Mouse (Mus musculus): ENCODE results near the gene Abcg5. TPM values are rescaled to one million over a fixed set of nuclear protein-coding genes. Genes with fewer than 3 reads are reported as not detected.

Gene Abcg5
- polyA plus RNA-seq (2015; fragmentation: Nextera tagmentation; extraction: Ambion mirVana) = 1.9 and 2.2 TPM in 2 replicates

- H3K9ac ChIP-seq = no peak within 1 kb of the TSS
- no peak for ATAC-seq (replicated peaks)
- H3K36me3 ChIP-seq (replicated peaks) = no peaks in the 10 kb centered on the region
- 80% methylated on average over 18 of the region's 18 CpGs for WGBS
- no peaks in the 10 kb centered on the region for H3K4me1 ChIP-seq
- no peaks in the 10 kb centered on the region for H3K27me3 ChIP-seq (replicated peaks)
- H3K9me3 ChIP-seq = no peaks in the 10 kb centered on the region
- H3K27ac ChIP-seq = no peak within 1 kb of the TSS
- no peak within 1 kb of the TSS for H3K4me2 ChIP-seq
- no peak within 1 kb of the TSS for H3K4me3 ChIP-seq
Observed at GRCm38 (mm10) chr17:84682734-84683717, at the start of gene Abcg5. TSS of gene Abcg5 (minus strand) at chr17:84683011.

DNA sequence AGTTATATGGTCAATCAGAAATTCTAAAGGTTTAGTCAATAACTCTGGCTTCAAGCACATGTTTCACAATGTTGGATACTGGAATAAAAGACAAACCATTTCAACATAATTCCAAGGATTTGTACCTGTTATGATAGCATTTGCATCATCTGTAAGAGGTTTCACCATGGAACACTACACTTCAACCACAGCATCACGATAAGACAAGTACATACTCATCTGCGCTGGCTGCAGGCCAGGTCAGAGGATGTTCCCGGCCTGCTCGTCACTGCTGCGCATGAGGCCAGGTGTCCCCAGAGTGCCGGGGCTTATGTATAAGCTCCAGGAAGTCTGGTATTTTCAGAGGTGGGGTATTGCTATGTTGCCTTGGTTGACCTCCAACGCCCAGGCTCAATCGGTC, 49.8 kb upstream of the Abcg5 start:
- ATAC-seq (replicated peaks) = no peak
- Histone ChIP-seq H3K4me1 (no peaks in the 10 kb centered on the region), H3K4me2 (no peak overlapping the region), H3K4me3 (no peak overlapping the region), H3K36me3 (replicated peaks) (peaks cover 5% of the 10 kb centered on the region; the same call in 1 of the 2 replicates), H3K27ac (no peak overlapping the region), H3K9me3 (no peaks in the 10 kb centered on the region), H3K27me3 (replicated peaks) (no peaks in the 10 kb centered on the region), H3K9ac (no peak overlapping the region)
- 95% methylated on average over 8 of the region's 8 CpGs for WGBS

- H3K4me1 ChIP-seq = no peaks in the 10 kb centered on the region
- H3K4me3 ChIP-seq = no peak overlapping the region
- H3K9ac ChIP-seq = no peak overlapping the region
- 92% methylated on average over 12 of the region's 12 CpGs for WGBS
- peaks cover 5% of the 10 kb centered on the region; the same call in 1 of the 2 replicates for H3K36me3 ChIP-seq (replicated peaks)
- H3K27ac ChIP-seq = no peak overlapping the region
- ATAC-seq (replicated peaks) = no peak
- H3K9me3 ChIP-seq = no peaks in the 10 kb centered on the region
- no peaks in the 10 kb centered on the region for H3K27me3 ChIP-seq (replicated peaks)
- no peak overlapping the region for H3K4me2 ChIP-seq
Observed at GRCm38 (mm10) chr17:84731361-84731760, 48.5 kb upstream of the Abcg5 start.

DNA sequence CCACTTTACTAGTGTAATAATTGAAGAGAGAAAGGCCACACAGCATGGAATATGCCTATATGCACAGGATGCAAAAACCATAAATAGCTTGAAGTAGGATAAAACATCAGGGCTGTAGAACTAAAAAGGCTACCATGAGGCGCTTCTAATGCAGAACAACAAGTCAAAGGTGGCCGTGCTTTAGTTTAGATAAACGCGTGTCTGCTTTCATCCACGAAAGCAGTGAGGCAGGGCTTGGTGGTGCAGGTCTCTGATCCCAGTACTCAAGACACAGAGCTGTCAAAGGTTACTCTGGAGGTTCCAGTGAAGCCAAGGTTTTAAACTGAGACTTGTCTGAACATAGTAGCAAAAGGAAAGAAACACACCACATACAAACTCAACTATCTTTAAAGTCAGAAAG, 46.3 kb upstream of the Abcg5 start:
- H3K27me3 ChIP-seq (replicated peaks) = no peaks in the 10 kb centered on the region
- no peak overlapping the region for H3K27ac ChIP-seq
- peaks cover 18% of the 10 kb centered on the region for H3K36me3 ChIP-seq (replicated peaks)
- WGBS = 95% methylated on average over 5 of the region's 5 CpGs
- H3K9ac ChIP-seq = no peak overlapping the region
- H3K4me2 ChIP-seq = no peak overlapping the region
- no peak for ATAC-seq (replicated peaks)
- H3K4me3 ChIP-seq = no peak overlapping the region
- no peaks in the 10 kb centered on the region for H3K9me3 ChIP-seq
- H3K4me1 ChIP-seq = no peaks in the 10 kb centered on the region

DNA sequence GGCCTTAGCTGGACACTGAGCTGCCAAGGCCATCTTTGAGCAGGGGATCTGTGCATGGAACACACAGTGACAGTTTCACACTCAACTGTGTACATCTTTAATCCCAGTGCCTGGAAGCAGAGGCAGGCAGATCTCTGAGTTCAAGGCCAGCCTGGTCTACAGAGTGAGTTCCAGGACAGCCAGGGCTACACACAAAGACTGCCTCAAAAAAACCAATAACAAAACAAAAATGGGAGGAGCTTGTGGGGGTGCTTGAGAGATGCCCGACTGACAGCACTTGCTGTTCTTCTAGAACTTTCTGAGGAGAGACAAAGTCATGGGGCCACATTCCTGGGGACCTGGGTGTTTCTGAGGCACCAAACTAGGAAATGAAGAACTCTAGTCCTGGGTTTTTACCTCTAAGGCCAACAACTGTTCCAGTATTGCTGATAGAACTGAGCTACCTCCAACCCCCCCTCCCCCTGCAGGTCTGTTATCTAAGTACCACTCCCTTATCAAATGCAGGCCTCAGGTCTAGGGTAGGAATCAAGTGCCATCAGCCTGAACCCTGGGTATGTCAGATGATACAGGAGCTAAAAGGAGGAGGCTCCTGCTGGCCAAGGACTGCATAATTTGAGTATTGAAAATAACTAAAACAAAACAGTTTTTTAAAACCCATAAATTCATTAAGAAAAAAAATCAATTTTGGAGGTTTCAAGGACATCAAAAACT, 45.5 kb upstream of the Abcg5 start:
- Histone ChIP-seq H3K27me3 (replicated peaks) (no peaks in the 10 kb centered on the region), H3K9ac (no peak overlapping the region), H3K4me3 (no peak overlapping the region), H3K4me1 (no peaks in the 10 kb centered on the region), H3K36me3 (replicated peaks) (peaks cover 19% of the 10 kb centered on the region), H3K9me3 (no peaks in the 10 kb centered on the region), H3K27ac (no peak overlapping the region), H3K4me2 (no peak overlapping the region)
- 79% methylated on average over 1 of the region's 1 CpGs for WGBS
- no peak for ATAC-seq (replicated peaks)

- H3K27me3 ChIP-seq (replicated peaks) = no peaks in the 10 kb centered on the region
- no peak overlapping the region for H3K27ac ChIP-seq
- H3K9me3 ChIP-seq = no peaks in the 10 kb centered on the region
- ATAC-seq (replicated peaks) = no peak
- peaks cover 22% of the 10 kb centered on the region for H3K36me3 ChIP-seq (replicated peaks)
- H3K9ac ChIP-seq = no peak overlapping the region
- WGBS = 97% methylated on average over 3 of the region's 3 CpGs
- H3K4me3 ChIP-seq = no peak overlapping the region
- no peak overlapping the region for H3K4me2 ChIP-seq
- H3K4me1 ChIP-seq = no peaks in the 10 kb centered on the region
Observed at GRCm38 (mm10) chr17:84725163-84725562, 42.4 kb upstream of the Abcg5 start.

DNA sequence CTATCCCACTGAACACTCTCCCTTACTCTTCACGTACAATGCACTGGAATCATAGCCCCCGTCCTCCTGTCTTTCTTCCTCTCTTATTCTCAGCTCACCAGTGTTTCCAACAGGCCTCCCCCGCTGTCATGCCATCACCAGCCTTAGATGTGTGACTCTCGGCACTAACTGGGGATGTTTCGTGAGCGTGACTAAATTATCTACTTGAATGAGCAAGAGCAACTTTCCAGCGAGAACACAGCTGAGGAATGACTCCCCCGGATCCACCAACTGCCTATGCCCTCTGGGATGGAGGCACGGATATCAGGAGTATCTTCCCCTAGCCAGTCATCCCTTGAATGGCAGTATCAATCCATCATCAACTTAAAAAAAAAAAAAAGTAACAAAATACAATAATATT, 41.2 kb upstream of the Abcg5 start:
- Histone ChIP-seq H3K9ac (no peak overlapping the region), H3K36me3 (replicated peaks) (peaks cover 19% of the 10 kb centered on the region), H3K4me2 (no peak overlapping the region), H3K4me3 (no peak overlapping the region), H3K27ac (no peak overlapping the region), H3K27me3 (replicated peaks) (no peaks in the 10 kb centered on the region), H3K4me1 (no peaks in the 10 kb centered on the region), H3K9me3 (no peaks in the 10 kb centered on the region)
- 61% methylated on average over 9 of the region's 9 CpGs for whole genome bisulfite sequencing
- ATAC-seq (replicated peaks) = no peak

- Histone ChIP-seq H3K27ac (no peak overlapping the region), H3K9ac (no peak overlapping the region), H3K4me3 (no peak overlapping the region), H3K4me1 (peaks cover 10% of the 10 kb centered on the region; the same call in 1 of the 2 replicates), H3K36me3 (replicated peaks) (peaks cover 5% of the 10 kb centered on the region; the same call in 1 of the 2 replicates), H3K4me2 (no peak overlapping the region), H3K27me3 (replicated peaks) (no peaks in the 10 kb centered on the region), H3K9me3 (no peaks in the 10 kb centered on the region)
- 93% methylated on average over 3 of the region's 3 CpGs for WGBS
- no peak for ATAC-seq (replicated peaks)
Observed at GRCm38 (mm10) chr17:84719105-84719504, 36.3 kb upstream of the Abcg5 start.

DNA sequence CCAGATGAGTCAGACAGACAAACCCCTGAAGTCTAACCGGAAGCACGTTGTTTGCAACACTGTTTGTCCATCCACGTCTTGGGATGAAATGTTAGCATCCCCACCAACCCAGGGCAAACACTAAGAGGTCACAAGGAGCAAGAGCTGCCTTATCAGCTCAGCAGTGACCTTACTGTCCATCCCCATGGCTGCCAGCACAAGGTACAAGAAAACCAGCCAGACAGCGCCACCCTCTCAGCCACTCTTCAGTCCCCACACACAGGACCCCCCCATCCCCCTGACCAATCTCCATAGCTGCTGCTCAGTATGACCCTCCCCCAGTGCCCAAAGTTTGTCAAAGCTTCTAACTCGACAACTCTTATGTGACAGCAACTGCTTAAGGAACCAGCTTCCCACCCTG, 34.6 kb upstream of the Abcg5 start:
- H3K4me3 ChIP-seq = no peak overlapping the region
- H3K27me3 ChIP-seq (replicated peaks) = no peaks in the 10 kb centered on the region
- H3K4me2 ChIP-seq = no peak overlapping the region
- ATAC-seq (replicated peaks) = no peak
- H3K36me3 ChIP-seq (replicated peaks) = peaks cover 4% of the 10 kb centered on the region; the same call in 1 of the 2 replicates
- 86% methylated on average over 5 of the region's 5 CpGs for WGBS
- no peak overlapping the region for H3K9ac ChIP-seq
- no peak overlapping the region for H3K27ac ChIP-seq
- peaks cover 10% of the 10 kb centered on the region; the same call in 1 of the 2 replicates for H3K4me1 ChIP-seq
- no peaks in the 10 kb centered on the region for H3K9me3 ChIP-seq

- Histone ChIP-seq H3K36me3 (replicated peaks) (no peaks in the 10 kb centered on the region), H3K9me3 (no peaks in the 10 kb centered on the region), H3K4me1 (peaks cover 10% of the 10 kb centered on the region; the same call in 1 of the 2 replicates), H3K9ac (no peak overlapping the region), H3K4me2 (no peak overlapping the region), H3K27me3 (replicated peaks) (0 out of 2 replicates have a peak, but pooled peaks cover 3% of the 10 kb centered on the region), H3K27ac (no peak overlapping the region), H3K4me3 (no peak overlapping the region)
- no peak for ATAC-seq (replicated peaks)
- 44% methylated on average over 16 of the region's 16 CpGs for WGBS
Observed at GRCm38 (mm10) chr17:84716252-84716872, 33.6 kb upstream of the Abcg5 start.

- Histone ChIP-seq H3K36me3 (replicated peaks) (no peaks in the 10 kb centered on the region), H3K4me2 (no peak overlapping the region), H3K27ac (no peak overlapping the region), H3K9me3 (no peaks in the 10 kb centered on the region), H3K27me3 (replicated peaks) (0 out of 2 replicates have a peak, but pooled peaks cover 3% of the 10 kb centered on the region), H3K9ac (no peak overlapping the region), H3K4me3 (no peak overlapping the region), H3K4me1 (peaks cover 13% of the 10 kb centered on the region; the same call in 1 of the 2 replicates)
- 50% methylated on average over 4 of the region's 4 CpGs for WGBS
- ATAC-seq (replicated peaks) = no peak
Observed at GRCm38 (mm10) chr17:84714930-84715329, 32.1 kb upstream of the Abcg5 start.
